Mouse (Mus musculus) stomach, embryonic 14.5 days (tissue): Measurements from ENCODE around the gene Rnf24. TPM values are rescaled to one million over a fixed set of nuclear protein-coding genes. Genes with fewer than 3 reads are reported as not detected.

ENCODE experiments used
- ATAC-seq: fragments of 200-750 bp; cut with Nextera tagmentation; 2 replicates; pipeline ENCODE4 v1.8.0; 2017; ENCODE audit warnings: low read depth, moderate TSS enrichment; ENCODE audit not compliant: insufficient number of reproducible peaks, insufficient read depth, low FRiP score
- H3K27ac ChIP-seq: fragments of 300-500 bp; sonication (generic); 2 replicates; pipeline ENCODE4 v1.5.1; 2014; ENCODE audit warnings: mild to moderate bottlenecking, low read length, moderate library complexity, mixed read lengths
- H3K27me3 ChIP-seq: fragments of 300-500 bp; sonication (generic); 2 replicates; pipeline ENCODE4 v1.6.1; 2014; ENCODE audit warnings: low read length, control low read depth, mixed read lengths; ENCODE audit not compliant: control insufficient read depth, insufficient read depth
- H3K36me3 ChIP-seq: fragments of 300-500 bp; sonication (generic); 2 replicates; pipeline ENCODE4 v1.6.1; 2014; ENCODE audit warnings: mild to moderate bottlenecking, control low read depth, low read length, moderate library complexity, mixed read lengths; ENCODE audit not compliant: control insufficient read depth, insufficient read depth
- H3K4me1 ChIP-seq: fragments of 300-500 bp; sonication (generic); 2 replicates; pipeline ENCODE4 v1.6.1; 2014; ENCODE audit warnings: low read length, control low read depth, mixed read lengths; ENCODE audit not compliant: control insufficient read depth, insufficient read depth
- H3K4me2 ChIP-seq: fragments of 300-500 bp; sonication (generic); replicated peaks from 2 replicates; pipeline ENCODE4 v1.6.1; 2014; ENCODE audit warnings: low read depth, low read length, control low read depth
- H3K4me3 ChIP-seq: fragments of 300-500 bp; sonication (generic); 2 replicates; pipeline ENCODE4 v1.5.1; 2014; ENCODE audit warnings: low read depth, low read length, control low read depth
- H3K9ac ChIP-seq: fragments of 300-500 bp; sonication (generic); replicated peaks from 2 replicates; pipeline ENCODE4 v1.6.1; 2014; ENCODE audit warnings: low read depth, mild to moderate bottlenecking, control low read depth, low read length, moderate library complexity, mixed read lengths
- H3K9me3 ChIP-seq: fragments of 300-500 bp; sonication (generic); 2 replicates; pipeline ENCODE4 v1.6.1; 2016; ENCODE audit warnings: low read depth, low read length, control low read depth; ENCODE audit not compliant: control insufficient read depth
- WGBS: fragments of 180-500 bp; shearing (Covaris S2); extraction: QIAGEN DNeasy Blood & Tissue Kit; methylation state at CpG from one replicate; pipeline ENCODE4 v1.1.7; 2014; 5-methylcytosine and 5-hydroxymethylcytosine counted together
- polyA plus RNA-seq: library from polyadenylated mRNA; unstranded; fragments of >200 nt; fragmentation: Nextera tagmentation; extraction: Ambion mirVana; gene quantifications from 2 replicates; pipeline ENCODE4 v1.2.1, GENCODE M21; 2014

Gene Rnf24
- 4.4 and 5.6 TPM in 2 replicates for polyA plus RNA-seq

DNA sequence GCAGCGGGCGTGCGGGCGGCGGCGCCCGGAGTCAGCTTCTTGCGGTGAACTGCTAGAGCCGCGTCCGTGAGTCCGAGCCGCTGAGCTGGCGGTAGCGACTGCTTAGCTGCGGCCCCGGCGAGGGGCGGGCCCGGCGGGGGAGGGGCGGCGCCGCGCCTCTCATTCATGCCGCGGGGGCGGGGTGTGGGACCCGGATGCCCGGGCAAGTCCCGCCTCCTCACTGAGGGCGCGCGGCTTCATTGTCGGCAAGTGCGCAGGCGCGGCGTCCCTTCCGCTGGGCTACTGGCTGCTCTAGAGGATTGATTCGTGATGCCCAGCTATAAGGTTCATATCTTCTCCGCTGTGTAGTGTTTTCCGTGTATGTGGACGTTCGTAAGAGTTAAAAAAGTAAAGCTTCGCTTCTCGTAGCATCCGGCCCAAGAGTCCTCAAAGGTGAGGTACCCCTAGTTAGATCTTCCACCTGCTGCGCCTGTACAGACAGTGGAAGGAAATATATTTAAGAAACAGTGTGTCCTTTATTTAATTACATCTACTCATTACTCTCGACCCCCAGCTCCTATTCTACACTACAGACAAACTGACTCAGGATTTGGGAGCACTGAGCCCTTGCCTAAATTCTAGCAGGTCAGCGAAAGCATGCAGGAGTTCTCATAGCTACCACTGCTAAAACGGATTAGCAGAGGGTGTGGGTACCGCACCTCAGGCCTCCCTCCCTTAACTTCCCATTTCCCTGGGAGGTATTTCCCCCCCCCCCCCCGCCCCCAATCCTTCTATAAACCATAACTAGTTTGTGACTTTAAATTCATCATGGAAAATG lies at the start of gene Rnf24:
Gene Rnf24 (minus strand): TSS at position 146 of the 817 bp plus-strand sequence.
- peak within 1 kb of the TSS; percentile 95 for H3K4me3 ChIP-seq
- peak within 1 kb of the TSS; percentile 91 for H3K9ac ChIP-seq
- H3K27me3 ChIP-seq, result no peaks in the 10 kb centered on the region
- ATAC-seq, result peak; percentile 95
- H3K4me2 ChIP-seq, result peak within 1 kb of the TSS; percentile 93
- no peaks in the 10 kb centered on the region for H3K9me3 ChIP-seq
- peak within 1 kb of the TSS; percentile 82 for H3K27ac ChIP-seq
- H3K36me3 ChIP-seq, result no peaks in the 10 kb centered on the region
- WGBS, result 1% methylated on average over 50 of the region's 54 CpGs
- peaks cover 9% of the 10 kb centered on the region; the same call in 1 of the 2 replicates for H3K4me1 ChIP-seq

DNA sequence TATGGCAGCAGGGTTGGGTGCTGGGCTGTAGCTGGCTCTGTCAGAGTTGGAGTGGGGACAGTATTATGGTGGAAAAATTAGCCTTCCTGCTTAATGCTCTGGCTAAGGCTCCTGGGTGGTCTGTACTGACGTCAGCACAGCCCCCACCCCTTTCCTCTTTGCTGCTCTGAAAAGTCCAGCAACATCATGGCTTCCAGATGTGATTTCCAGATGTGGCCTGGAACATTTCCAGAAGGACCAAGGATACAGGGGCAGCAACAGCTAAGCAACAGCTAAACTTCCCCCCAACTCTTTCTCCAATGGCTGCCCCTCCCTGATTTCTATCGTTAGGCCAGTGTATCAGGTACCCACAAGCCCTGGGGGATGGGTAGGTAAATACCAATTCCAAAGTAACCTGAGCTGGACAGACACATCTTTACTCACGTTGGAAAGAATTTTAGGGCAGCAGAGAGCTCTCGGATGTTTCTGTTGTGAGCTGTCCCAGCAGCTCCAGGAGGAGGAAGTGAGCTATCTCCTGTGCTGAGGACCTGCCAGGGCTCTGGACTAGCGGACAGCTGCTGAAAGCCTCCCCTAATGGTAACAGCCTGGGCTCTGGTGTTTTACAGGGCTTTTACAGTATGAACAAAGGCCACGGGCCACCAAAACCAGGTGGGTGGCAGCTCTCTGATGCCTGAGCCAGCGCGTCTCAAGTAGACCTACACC lies 49.3 kb upstream of the Rnf24 start:
- H3K4me3 ChIP-seq, result no peak overlapping the region
- H3K27me3 ChIP-seq, result no peaks in the 10 kb centered on the region
- peak; percentile 84 for ATAC-seq
- WGBS, result 28% methylated on average over 8 of the region's 8 CpGs
- no peak overlapping the region for H3K4me2 ChIP-seq
- H3K27ac ChIP-seq, result peak overlapping the region; percentile 35
- peaks cover 5% of the 10 kb centered on the region; the same call in 1 of the 2 replicates for H3K4me1 ChIP-seq
- no peaks in the 10 kb centered on the region for H3K36me3 ChIP-seq
- no peak overlapping the region for H3K9ac ChIP-seq
- no peaks in the 10 kb centered on the region for H3K9me3 ChIP-seq

DNA sequence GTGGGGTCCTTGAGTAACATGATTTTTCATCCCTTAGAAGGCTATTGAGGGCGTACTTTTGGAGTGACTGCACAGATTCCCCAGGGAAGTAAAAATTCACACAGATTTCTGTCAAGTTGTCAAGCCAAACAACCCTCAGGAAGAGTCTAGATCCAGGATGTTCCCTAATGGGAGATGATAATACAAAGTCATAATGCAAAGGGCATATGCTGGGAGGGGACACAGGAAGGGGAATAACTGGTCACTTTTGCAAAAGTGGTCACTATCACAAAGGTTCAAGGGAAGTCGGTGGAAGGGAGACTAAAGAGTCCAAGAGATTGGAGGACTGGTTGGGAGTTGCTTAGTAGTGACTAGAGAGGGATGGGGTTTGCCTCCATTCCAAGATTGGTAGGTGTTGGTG lies 48.2 kb upstream of the Rnf24 start:
- no peak for ATAC-seq
- H3K36me3 ChIP-seq, result no peaks in the 10 kb centered on the region
- no peak overlapping the region for H3K4me3 ChIP-seq
- WGBS, result 89% methylated on average over 2 of the region's 2 CpGs
- H3K4me2 ChIP-seq, result no peak overlapping the region
- H3K4me1 ChIP-seq, result peaks cover 5% of the 10 kb centered on the region; the same call in 1 of the 2 replicates
- no peak overlapping the region for H3K9ac ChIP-seq
- no peaks in the 10 kb centered on the region for H3K9me3 ChIP-seq
- H3K27me3 ChIP-seq, result no peaks in the 10 kb centered on the region
- no peak overlapping the region; the same call in 1 of the 2 replicates for H3K27ac ChIP-seq

DNA sequence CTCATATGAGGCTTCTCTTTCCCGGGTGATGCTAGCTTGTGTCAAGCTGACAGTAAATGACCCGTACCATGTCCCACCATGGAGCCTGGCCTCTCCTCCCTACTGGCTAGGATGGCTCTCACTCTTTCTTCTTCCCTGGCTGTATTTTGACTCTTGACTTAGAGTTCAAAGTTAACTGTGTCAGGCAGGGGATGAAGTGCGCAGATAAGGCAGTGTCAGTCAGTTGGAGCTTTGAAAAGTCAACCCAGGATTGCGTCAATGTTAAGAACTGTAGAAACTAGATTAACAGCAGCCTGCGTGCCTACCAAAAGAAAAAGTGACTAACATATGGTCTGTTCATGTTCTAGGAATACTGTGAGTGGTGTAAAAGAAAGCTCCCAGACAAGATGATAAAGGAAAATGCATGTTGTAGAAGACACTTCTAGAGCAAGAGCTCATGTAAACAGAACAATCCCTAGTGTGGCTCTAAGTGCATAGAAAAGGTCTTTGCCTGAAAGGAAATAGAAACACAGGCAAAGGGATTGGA lies 44.7 kb upstream of the Rnf24 start:
- no peak overlapping the region for H3K4me2 ChIP-seq
- no peaks in the 10 kb centered on the region for H3K9me3 ChIP-seq
- no peaks in the 10 kb centered on the region for H3K27me3 ChIP-seq
- ATAC-seq, result no peak
- H3K4me1 ChIP-seq, result peaks cover 5% of the 10 kb centered on the region; the same call in 1 of the 2 replicates
- no peak overlapping the region for H3K27ac ChIP-seq
- WGBS, result 88% methylated on average over 5 of the region's 5 CpGs
- H3K4me3 ChIP-seq, result no peak overlapping the region
- H3K9ac ChIP-seq, result no peak overlapping the region
- H3K36me3 ChIP-seq, result no peaks in the 10 kb centered on the region

DNA sequence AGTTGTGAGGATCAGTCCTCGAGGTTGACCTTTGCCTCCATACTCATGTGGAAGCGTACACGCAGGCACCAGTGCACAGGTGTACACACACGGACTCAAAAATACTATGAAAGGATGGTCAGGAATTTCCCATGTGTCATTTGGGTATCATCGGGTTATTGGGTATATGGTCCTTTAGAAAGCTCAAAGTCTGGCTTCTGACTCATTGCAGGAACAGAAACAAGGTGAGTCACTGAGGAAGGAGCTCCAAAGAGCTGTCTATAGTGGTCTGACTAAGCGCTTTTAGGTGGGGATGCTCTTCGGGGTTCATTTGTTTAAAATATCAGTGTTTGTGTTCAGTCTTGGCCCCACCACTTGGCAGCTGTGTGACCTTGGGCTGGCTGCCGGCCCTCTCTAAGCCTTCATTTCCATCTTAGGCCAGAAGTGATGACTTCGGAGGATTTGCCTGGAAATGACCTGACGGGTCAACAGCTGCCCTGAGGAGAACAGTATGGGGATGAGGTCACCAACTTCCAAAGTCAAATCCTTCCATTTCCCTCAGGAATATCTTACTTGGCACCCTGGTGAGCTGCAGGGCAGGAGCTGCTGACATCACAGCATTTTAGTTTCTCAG lies 33.8 kb upstream of the Rnf24 start:
- no peak for ATAC-seq
- no peak overlapping the region for H3K9ac ChIP-seq
- no peaks in the 10 kb centered on the region for H3K27me3 ChIP-seq
- no peaks in the 10 kb centered on the region for H3K9me3 ChIP-seq
- no peak overlapping the region for H3K27ac ChIP-seq
- WGBS, result 78% methylated on average over 10 of the region's 10 CpGs
- H3K4me1 ChIP-seq, result no peaks in the 10 kb centered on the region
- H3K4me3 ChIP-seq, result no peak overlapping the region
- no peaks in the 10 kb centered on the region for H3K36me3 ChIP-seq
- H3K4me2 ChIP-seq, result no peak overlapping the region

DNA sequence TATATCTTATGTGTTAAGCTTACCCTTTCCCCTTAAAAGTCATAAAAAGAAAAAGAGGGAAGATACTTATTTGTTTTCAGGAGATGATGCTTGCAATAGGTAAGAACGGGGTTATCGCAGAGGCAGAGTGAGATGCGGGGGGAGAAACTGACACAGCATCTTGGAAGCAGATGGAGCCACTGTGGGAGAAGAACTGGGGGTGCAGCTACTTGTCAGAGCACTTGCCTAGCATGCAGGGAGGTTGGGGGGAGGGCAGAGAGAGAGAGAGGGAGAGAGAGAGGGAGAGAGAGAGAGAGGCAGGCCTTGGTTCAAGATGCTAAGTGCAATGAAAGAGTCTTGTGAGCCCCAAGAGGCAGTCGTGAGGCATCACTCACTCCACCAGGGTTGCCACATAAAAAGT lies 32.5 kb upstream of the Rnf24 start:
- no peak for ATAC-seq
- WGBS, result 77% methylated on average over 4 of the region's 4 CpGs

DNA sequence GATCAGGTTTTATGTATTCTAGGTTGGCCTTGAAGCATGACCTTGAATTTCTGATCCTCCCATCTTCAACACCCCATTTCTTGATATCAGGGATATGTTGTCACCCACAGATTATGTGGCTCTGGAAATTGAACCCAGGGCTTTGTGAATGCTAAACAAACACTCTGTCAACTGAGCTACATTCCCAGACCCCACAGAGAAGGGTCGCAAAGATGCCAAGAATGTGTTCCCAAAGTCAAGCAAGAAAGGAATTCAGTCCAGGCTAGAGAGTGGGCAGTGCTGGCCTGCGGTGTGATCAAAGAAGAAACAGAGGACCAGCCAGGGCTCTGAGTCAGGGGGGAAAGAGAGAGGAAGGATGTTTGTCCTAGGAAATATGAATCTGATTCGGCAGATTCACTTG lies 26.8 kb upstream of the Rnf24 start:
- no peak overlapping the region for H3K9ac ChIP-seq
- H3K4me3 ChIP-seq, result no peak overlapping the region
- no peak overlapping the region for H3K27ac ChIP-seq
- H3K27me3 ChIP-seq, result no peaks in the 10 kb centered on the region
- 71% methylated on average over 3 of the region's 3 CpGs for WGBS
- no peaks in the 10 kb centered on the region for H3K9me3 ChIP-seq
- H3K36me3 ChIP-seq, result no peaks in the 10 kb centered on the region
- H3K4me1 ChIP-seq, result no peaks in the 10 kb centered on the region
- no peak overlapping the region for H3K4me2 ChIP-seq
- ATAC-seq, result no peak

More for the DNA sequence above, 32.5 kb upstream of the Rnf24 start:
- Histone ChIP-seq H3K9me3 (no peaks in the 10 kb centered on the region), H3K4me1 (no peaks in the 10 kb centered on the region), H3K4me3 (no peak overlapping the region), H3K4me2 (no peak overlapping the region), H3K9ac (no peak overlapping the region), H3K36me3 (no peaks in the 10 kb centered on the region), H3K27me3 (no peaks in the 10 kb centered on the region), H3K27ac (no peak overlapping the region)

DNA sequence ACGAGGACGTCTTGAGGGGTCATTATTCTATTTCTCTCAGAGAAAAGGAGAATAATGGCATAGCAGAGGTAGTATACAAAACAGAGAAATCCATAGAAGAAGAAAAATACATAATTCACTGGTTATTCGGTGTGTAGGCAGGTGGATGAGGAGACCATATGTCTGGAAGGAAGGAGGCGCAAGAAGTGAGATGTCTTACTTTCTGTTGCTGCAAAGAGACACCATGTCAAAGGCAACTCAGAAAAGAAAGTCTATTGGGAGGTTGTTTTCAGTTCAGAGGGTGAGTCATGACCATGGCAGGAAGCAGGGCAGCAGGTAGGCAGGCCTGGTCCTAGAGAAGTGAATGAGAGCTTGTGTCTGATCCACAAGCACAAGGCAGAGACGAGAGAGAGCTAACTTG lies 26.2 kb upstream of the Rnf24 start:
- WGBS, result 89% methylated on average over 5 of the region's 5 CpGs
- H3K4me3 ChIP-seq, result no peak overlapping the region
- no peak overlapping the region for H3K9ac ChIP-seq
- no peak overlapping the region for H3K4me2 ChIP-seq
- no peaks in the 10 kb centered on the region for H3K9me3 ChIP-seq
- no peak for ATAC-seq
- no peaks in the 10 kb centered on the region for H3K27me3 ChIP-seq
- no peak overlapping the region for H3K27ac ChIP-seq
- H3K4me1 ChIP-seq, result no peaks in the 10 kb centered on the region
- no peaks in the 10 kb centered on the region for H3K36me3 ChIP-seq
